Mouse (Mus musculus): Measurements from ENCODE around the gene Kat5. TPM values are rescaled to one million over a fixed set of nuclear protein-coding genes. Genes with fewer than 3 reads are reported as not detected.

The Kat5 gene
- polyA plus RNA-seq, 2 experiments, result 27.4 to 115 TPM

DNA sequence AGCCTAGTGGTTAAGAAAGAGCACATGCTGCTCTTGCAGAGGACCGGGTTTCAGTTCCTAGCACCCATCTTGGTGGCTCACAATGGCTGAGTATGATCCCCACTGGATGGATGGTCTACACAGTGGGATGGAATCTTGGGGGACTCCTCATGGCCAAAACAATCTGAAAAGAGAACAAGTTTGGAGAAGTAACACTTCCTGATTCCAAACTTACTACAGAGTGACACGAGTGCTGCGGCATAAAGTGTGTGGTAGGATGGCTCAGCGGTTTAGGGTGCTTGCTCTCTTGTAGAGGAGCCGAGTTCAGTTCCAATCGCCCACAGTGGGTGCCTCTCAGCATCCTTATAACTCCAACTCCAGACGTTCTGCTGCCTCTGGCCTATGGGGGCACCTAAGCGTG is 15.3 kb upstream of the Kat5 start:
- 88% methylated on average over 8 of the region's 8 CpGs for WGBS
- H3K4me1 ChIP-seq (ENCODE audit: control insufficient read depth, insufficient read depth, low read length), result no peaks in the 10 kb centered on the region

DNA sequence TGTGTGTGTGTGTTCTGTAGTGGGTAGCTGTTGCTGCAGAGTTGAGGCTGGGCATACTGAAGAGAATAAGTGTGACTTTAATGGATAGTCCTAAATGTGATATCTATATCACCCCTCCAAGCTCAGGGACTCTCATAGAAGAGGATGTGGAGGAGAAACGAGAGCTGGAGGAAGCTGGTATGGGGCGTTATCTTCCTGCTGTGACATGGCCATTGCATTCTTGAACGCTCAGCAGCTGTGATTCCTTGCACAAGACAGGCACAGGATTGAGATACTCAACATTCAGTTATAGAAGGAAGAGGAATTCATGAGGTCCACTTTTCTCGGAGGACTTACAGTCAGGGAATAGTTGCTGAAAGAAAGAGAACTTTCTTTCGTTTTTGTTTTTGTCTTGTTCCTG is 11.8 kb upstream of the Kat5 start:
- H3K9ac ChIP-seq (ENCODE audit: low read depth, low read length, severe bottlenecking), result no peak overlapping the region
- ATAC-seq (ENCODE audit: low FRiP score, low read depth) (no peak), DNase-seq (ENCODE audit: low spot score) (no peak)
- no peak for TF ChIP-seq POLR2A (IDR thresholded peaks at IDR 0.05; ENCODE audit: borderline replicate concordance, extremely low read depth, insufficient read depth, insufficient read length)
- no peaks in the 10 kb centered on the region for H3K4me1 ChIP-seq (ENCODE audit: control insufficient read depth, insufficient read depth, low read length)
- H3K36me3 ChIP-seq (ENCODE audit: control insufficient read depth, insufficient read depth, low read length), result no peaks in the 10 kb centered on the region
- H3K4me3 ChIP-seq (replicated peaks; ENCODE audit: low read length), result no peak overlapping the region
- H3K27me3 ChIP-seq (ENCODE audit: control insufficient read depth, insufficient read depth, low read length), result no peaks in the 10 kb centered on the region
- H3K9me3 ChIP-seq (ENCODE audit: control insufficient read depth, low read length), result no peaks in the 10 kb centered on the region
- no peak overlapping the region for H3K27ac ChIP-seq (replicated peaks; ENCODE audit: low read depth, low read length)
- WGBS, result 73% methylated on average over 5 of the region's 5 CpGs
- no peak overlapping the region for H3K4me2 ChIP-seq (replicated peaks; ENCODE audit: low read depth, low read length, severe bottlenecking)

More for the DNA sequence above, 15.3 kb upstream of the Kat5 start:
- TF ChIP-seq POLR2A (IDR thresholded peaks at IDR 0.05; ENCODE audit: borderline replicate concordance, extremely low read depth, insufficient read depth, insufficient read length), result no peak
- H3K27me3 ChIP-seq (ENCODE audit: control insufficient read depth, insufficient read depth, low read length), result no peaks in the 10 kb centered on the region
- no peak overlapping the region for H3K4me3 ChIP-seq (replicated peaks; ENCODE audit: low read length)
- no peak overlapping the region for H3K27ac ChIP-seq (replicated peaks; ENCODE audit: low read depth, low read length)
- no peak for ATAC-seq (ENCODE audit: low FRiP score, low read depth)
- H3K36me3 ChIP-seq (ENCODE audit: control insufficient read depth, insufficient read depth, low read length), result no peaks in the 10 kb centered on the region
- no peaks in the 10 kb centered on the region for H3K9me3 ChIP-seq (ENCODE audit: control insufficient read depth, low read length)
- H3K9ac ChIP-seq (ENCODE audit: low read depth, low read length, severe bottlenecking), result no peak overlapping the region
- no peak for DNase-seq (ENCODE audit: low spot score)
- H3K4me2 ChIP-seq (replicated peaks; ENCODE audit: low read depth, low read length, severe bottlenecking), result no peak overlapping the region

DNA sequence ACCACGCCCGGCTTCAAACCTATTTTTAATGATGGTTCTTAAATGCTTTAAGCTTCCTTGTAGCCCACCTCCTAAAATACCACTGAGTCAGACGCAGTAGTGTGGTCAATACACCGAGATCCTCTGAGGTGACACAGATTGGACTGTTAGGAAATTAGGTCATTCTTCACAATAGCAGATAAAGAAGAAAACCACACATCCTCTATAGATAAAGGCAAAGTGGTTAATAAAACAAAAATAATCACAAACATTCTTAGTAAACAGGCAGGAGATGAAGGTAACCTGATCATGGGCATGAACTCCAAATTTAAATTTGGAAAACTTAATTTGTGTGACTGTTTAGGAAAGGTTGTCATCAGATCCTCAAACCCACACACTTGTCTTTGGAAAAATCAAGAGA is 10.0 kb upstream of the Kat5 start:
- TF ChIP-seq POLR2A (IDR thresholded peaks at IDR 0.05; ENCODE audit: borderline replicate concordance, extremely low read depth, insufficient read depth, insufficient read length), result no peak
- Histone ChIP-seq H3K9ac (ENCODE audit: low read depth, low read length, severe bottlenecking) (no peak overlapping the region), H3K27ac (replicated peaks; ENCODE audit: low read depth, low read length) (no peak overlapping the region), H3K4me3 (replicated peaks; ENCODE audit: low read length) (no peak overlapping the region), H3K4me1 (ENCODE audit: control insufficient read depth, insufficient read depth, low read length) (no peaks in the 10 kb centered on the region), H3K36me3 (ENCODE audit: control insufficient read depth, insufficient read depth, low read length) (no peaks in the 10 kb centered on the region), H3K9me3 (ENCODE audit: control insufficient read depth, low read length) (no peaks in the 10 kb centered on the region), H3K27me3 (ENCODE audit: control insufficient read depth, insufficient read depth, low read length) (no peaks in the 10 kb centered on the region), H3K4me2 (replicated peaks; ENCODE audit: low read depth, low read length, severe bottlenecking) (no peak overlapping the region)
- no peak for ATAC-seq (ENCODE audit: low FRiP score, low read depth)
- no peak for DNase-seq (ENCODE audit: low spot score)
- 81% methylated on average over 4 of the region's 4 CpGs for WGBS

DNA sequence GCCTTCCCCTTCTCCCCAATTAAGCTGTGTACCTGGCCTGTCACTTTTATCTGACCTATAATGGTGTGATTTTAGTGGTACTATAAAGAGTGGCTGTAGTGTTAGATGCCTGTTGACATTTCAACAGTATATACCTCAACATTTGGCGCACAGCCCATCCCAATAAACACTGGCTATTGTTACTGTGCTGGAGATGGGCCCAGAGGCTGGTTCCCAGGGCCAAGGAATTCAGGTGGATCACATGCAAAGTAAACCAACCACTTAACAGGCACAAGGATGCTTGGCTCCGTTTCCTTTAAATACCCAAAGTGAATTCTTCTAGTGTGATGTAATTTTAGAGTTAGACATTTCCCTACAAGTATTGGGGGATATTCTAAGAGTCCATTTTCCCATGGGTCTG is 4.9 kb upstream of the Kat5 start:
- Histone ChIP-seq H3K9me3 (ENCODE audit: control insufficient read depth, low read length) (no peaks in the 10 kb centered on the region), H3K36me3 (ENCODE audit: control insufficient read depth, insufficient read depth, low read length) (no peaks in the 10 kb centered on the region), H3K4me2 (replicated peaks; ENCODE audit: low read depth, low read length, severe bottlenecking) (no peak overlapping the region), H3K27ac (replicated peaks; ENCODE audit: low read depth, low read length) (no peak overlapping the region), H3K4me1 (ENCODE audit: control insufficient read depth, insufficient read depth, low read length) (peaks cover 8% of the 10 kb centered on the region; the same call in 1 of the 2 replicates), H3K9ac (ENCODE audit: low read depth, low read length, severe bottlenecking) (no peak overlapping the region), H3K27me3 (ENCODE audit: control insufficient read depth, insufficient read depth, low read length) (no peaks in the 10 kb centered on the region), H3K4me3 (replicated peaks; ENCODE audit: low read length) (no peak overlapping the region)
- no peak for ATAC-seq (ENCODE audit: low FRiP score, low read depth)
- DNase-seq (ENCODE audit: low spot score), result no peak
- 62% methylated on average over 2 of the region's 2 CpGs for WGBS
- no peak for TF ChIP-seq POLR2A (IDR thresholded peaks at IDR 0.05; ENCODE audit: borderline replicate concordance, extremely low read depth, insufficient read depth, insufficient read length)

DNA sequence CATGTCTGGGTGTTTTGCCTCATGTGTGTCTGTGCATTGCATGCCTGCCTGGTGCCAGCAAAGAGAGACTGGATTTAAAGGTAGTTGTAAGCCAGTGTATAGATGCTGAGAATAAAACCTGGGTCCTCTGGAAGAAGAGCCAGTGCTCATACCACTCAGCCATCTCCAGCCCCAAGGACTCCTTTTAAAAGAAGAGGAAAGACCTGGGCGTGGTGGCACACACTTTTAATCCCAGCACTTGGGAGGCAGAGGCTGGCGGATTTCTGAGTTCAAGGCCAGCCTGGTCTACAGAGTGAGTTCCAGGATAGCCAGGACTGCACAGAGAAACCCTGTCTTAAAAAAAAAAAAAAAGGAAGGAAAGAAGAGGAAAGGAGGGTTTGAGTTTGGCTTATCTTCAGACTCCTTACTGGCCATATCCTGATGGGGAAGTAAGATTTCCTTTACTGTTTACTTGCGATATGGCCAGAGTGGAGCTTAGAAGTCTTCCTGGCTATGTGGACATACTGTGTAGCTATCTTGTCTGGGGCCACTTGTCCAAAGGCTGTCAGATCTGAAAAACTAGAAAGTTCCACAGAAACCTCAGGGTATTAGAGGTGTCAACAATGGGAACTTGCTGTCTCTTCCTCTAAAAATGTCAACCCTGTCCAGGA is 2.9 kb upstream of the Kat5 start:
- H3K27ac ChIP-seq (replicated peaks; ENCODE audit: low read depth, low read length), result no peak overlapping the region
- H3K9ac ChIP-seq (ENCODE audit: low read depth, low read length, severe bottlenecking), result no peak overlapping the region
- DNase-seq (ENCODE audit: low spot score), result no peak
- no peak overlapping the region for H3K4me3 ChIP-seq (replicated peaks; ENCODE audit: low read length)
- H3K9me3 ChIP-seq (ENCODE audit: control insufficient read depth, low read length), result no peaks in the 10 kb centered on the region
- peaks cover 11% of the 10 kb centered on the region for H3K36me3 ChIP-seq (ENCODE audit: control insufficient read depth, insufficient read depth, low read length)
- WGBS, result 79% methylated on average over 3 of the region's 3 CpGs
- ATAC-seq (ENCODE audit: low FRiP score, low read depth), result no peak
- no peak for TF ChIP-seq POLR2A (IDR thresholded peaks at IDR 0.05; ENCODE audit: borderline replicate concordance, extremely low read depth, insufficient read depth, insufficient read length)
- peaks cover 17% of the 10 kb centered on the region for H3K4me1 ChIP-seq (ENCODE audit: control insufficient read depth, insufficient read depth, low read length)
- no peaks in the 10 kb centered on the region for H3K27me3 ChIP-seq (ENCODE audit: control insufficient read depth, insufficient read depth, low read length)
- H3K4me2 ChIP-seq (replicated peaks; ENCODE audit: low read depth, low read length, severe bottlenecking), result no peak overlapping the region

Data from limb, embryonic 14.5 days (tissue).